Mouse (Mus musculus): ENCODE data around the gene Nlgn3. TPM values are rescaled to one million over a fixed set of nuclear protein-coding genes. Genes with fewer than 3 reads are reported as not detected.

Nlgn3 gene
- polyA plus RNA-seq (2012; rRNA removed): 49.1 and 51.5 TPM in 2 replicates

GRCm38 (mm10) chrX:101299055-101299454 is at the start of gene Nlgn3:
TSS of gene Nlgn3 (plus strand) at chrX:101299168.
- H3K4me1 ChIP-seq (ENCODE audit: control insufficient read depth, insufficient read depth, low read length): peaks cover 2% of the 10 kb centered on the region
- TF ChIP-seq POLR2A (IDR thresholded peaks at IDR 0.05; ENCODE audit: extremely low read depth, insufficient read depth, low read length) (no peak), CTCF (IDR thresholded peaks at IDR 0.05; ENCODE audit: extremely low read depth, insufficient read depth, low read length) (no peak)
- H3K4me3 ChIP-seq (ENCODE audit: insufficient read depth, low read length): peak within 1 kb of the TSS; percentile 78
- peak within 1 kb of the TSS; percentile 96 for H3K27ac ChIP-seq (ENCODE audit: insufficient read depth, low read length)

GRCm38 (mm10) chrX:101253952-101254729 is 44.8 kb upstream of the Nlgn3 start, which contains the start of gene Foxo4:
TSS of gene Foxo4 (plus strand) at chrX:101254528.
- H3K4me3 ChIP-seq (ENCODE audit: insufficient read depth, low read length): peak within 1 kb of the TSS; percentile 88
- no peak for TF ChIP-seq CTCF (IDR thresholded peaks at IDR 0.05; ENCODE audit: extremely low read depth, insufficient read depth, low read length)
- peak; percentile 73; the same call in 1 of the 2 replicates for TF ChIP-seq POLR2A (IDR thresholded peaks at IDR 0.05; ENCODE audit: extremely low read depth, insufficient read depth, low read length)
- H3K4me1 ChIP-seq (ENCODE audit: control insufficient read depth, insufficient read depth, low read length): no peaks in the 10 kb centered on the region
- H3K27ac ChIP-seq (ENCODE audit: insufficient read depth, low read length): no peak within 1 kb of the TSS

GRCm38 (mm10) chrX:101254740-101255139 is 44.2 kb upstream of the Nlgn3 start:
- H3K27ac ChIP-seq (ENCODE audit: insufficient read depth, low read length): no peak overlapping the region
- TF ChIP-seq POLR2A (IDR thresholded peaks at IDR 0.05; ENCODE audit: extremely low read depth, insufficient read depth, low read length) (no peak), CTCF (IDR thresholded peaks at IDR 0.05; ENCODE audit: extremely low read depth, insufficient read depth, low read length) (no peak)
- H3K4me3 ChIP-seq (ENCODE audit: insufficient read depth, low read length): peak overlapping the region; percentile 88
- H3K4me1 ChIP-seq (ENCODE audit: control insufficient read depth, insufficient read depth, low read length): no peaks in the 10 kb centered on the region

GRCm38 (mm10) chrX:101256603-101257002 is 42.4 kb upstream of the Nlgn3 start:
- Histone ChIP-seq H3K27ac (ENCODE audit: insufficient read depth, low read length) (no peak overlapping the region), H3K4me1 (ENCODE audit: control insufficient read depth, insufficient read depth, low read length) (no peaks in the 10 kb centered on the region), H3K4me3 (ENCODE audit: insufficient read depth, low read length) (no peak overlapping the region)
- TF ChIP-seq CTCF (IDR thresholded peaks at IDR 0.05; ENCODE audit: extremely low read depth, insufficient read depth, low read length) (no peak), POLR2A (IDR thresholded peaks at IDR 0.05; ENCODE audit: extremely low read depth, insufficient read depth, low read length) (no peak)

GRCm38 (mm10) chrX:101260441-101261325 is 38.3 kb upstream of the Nlgn3 start:
- Histone ChIP-seq H3K27ac (ENCODE audit: insufficient read depth, low read length) (no peak overlapping the region), H3K4me1 (ENCODE audit: control insufficient read depth, insufficient read depth, low read length) (no peaks in the 10 kb centered on the region), H3K4me3 (ENCODE audit: insufficient read depth, low read length) (no peak overlapping the region)
- no peak for TF ChIP-seq POLR2A (IDR thresholded peaks at IDR 0.05; ENCODE audit: extremely low read depth, insufficient read depth, low read length)
- no peak for TF ChIP-seq CTCF (IDR thresholded peaks at IDR 0.05; ENCODE audit: extremely low read depth, insufficient read depth, low read length)

GRCm38 (mm10) chrX:101263892-101264291 is 35.1 kb upstream of the Nlgn3 start, which contains the start of gene Gm614:
TSS of gene Gm614 (minus strand) at chrX:101263992.
- TF ChIP-seq POLR2A (IDR thresholded peaks at IDR 0.05; ENCODE audit: extremely low read depth, insufficient read depth, low read length): no peak
- no peak for TF ChIP-seq CTCF (IDR thresholded peaks at IDR 0.05; ENCODE audit: extremely low read depth, insufficient read depth, low read length)
- no peak within 1 kb of the TSS for H3K4me3 ChIP-seq (ENCODE audit: insufficient read depth, low read length)
- H3K4me1 ChIP-seq (ENCODE audit: control insufficient read depth, insufficient read depth, low read length): no peaks in the 10 kb centered on the region
- no peak within 1 kb of the TSS for H3K27ac ChIP-seq (ENCODE audit: insufficient read depth, low read length)

- Histone ChIP-seq H3K4me1 (ENCODE audit: control insufficient read depth, insufficient read depth, low read length) (no peaks in the 10 kb centered on the region), H3K4me3 (ENCODE audit: insufficient read depth, low read length) (no peak overlapping the region), H3K27ac (ENCODE audit: insufficient read depth, low read length) (no peak overlapping the region)
- TF ChIP-seq POLR2A (IDR thresholded peaks at IDR 0.05; ENCODE audit: extremely low read depth, insufficient read depth, low read length) (no peak), CTCF (IDR thresholded peaks at IDR 0.05; ENCODE audit: extremely low read depth, insufficient read depth, low read length) (no peak)
Observed at GRCm38 (mm10) chrX:101266631-101267030, 32.3 kb upstream of the Nlgn3 start.

GRCm38 (mm10) chrX:101268025-101268754 is 30.8 kb upstream of the Nlgn3 start, which contains the start of gene Il2rg:
TSS of gene Il2rg (minus strand) at chrX:101268255.
- TF ChIP-seq POLR2A (IDR thresholded peaks at IDR 0.05; ENCODE audit: extremely low read depth, insufficient read depth, low read length): no peak
- no peak for TF ChIP-seq CTCF (IDR thresholded peaks at IDR 0.05; ENCODE audit: extremely low read depth, insufficient read depth, low read length)
- Histone ChIP-seq H3K4me1 (ENCODE audit: control insufficient read depth, insufficient read depth, low read length) (no peaks in the 10 kb centered on the region), H3K4me3 (ENCODE audit: insufficient read depth, low read length) (no peak within 1 kb of the TSS), H3K27ac (ENCODE audit: insufficient read depth, low read length) (no peak within 1 kb of the TSS)

GRCm38 (mm10) chrX:101268755-101269124 is 30.2 kb upstream of the Nlgn3 start, which contains the start of gene Gm20489:
TSS of gene Gm20489 (minus strand) at chrX:101269023.
- TF ChIP-seq CTCF (IDR thresholded peaks at IDR 0.05; ENCODE audit: extremely low read depth, insufficient read depth, low read length): no peak
- no peak for TF ChIP-seq POLR2A (IDR thresholded peaks at IDR 0.05; ENCODE audit: extremely low read depth, insufficient read depth, low read length)
- Histone ChIP-seq H3K27ac (ENCODE audit: insufficient read depth, low read length) (no peak within 1 kb of the TSS), H3K4me3 (ENCODE audit: insufficient read depth, low read length) (no peak within 1 kb of the TSS), H3K4me1 (ENCODE audit: control insufficient read depth, insufficient read depth, low read length) (no peaks in the 10 kb centered on the region)
